Mouse (Mus musculus): Measurements from ENCODE around the gene Gtse1.

- TF ChIP-seq POLR2A (IDR thresholded peaks at IDR 0.05; ENCODE audit: low read depth, low read length) (no peak), CTCF (conservative IDR thresholded peaks at IDR 0.05; ENCODE audit: insufficient read depth, insufficient read length, low read depth, low read length) (no peak)
These were observed 22.7 kb upstream of the Gtse1 start for GRCm38 (mm10) chr15:85836887-85837286.

All from kidney, adult 2 months (tissue).